Mouse (Mus musculus): Measurements from ENCODE around the gene Rab7. TPM values are rescaled to one million over a fixed set of nuclear protein-coding genes. Genes with fewer than 3 reads are reported as not detected.
A peak's percentile ranks its signal among the peaks of the same experiment; 100 is the strongest.
"Not testable (repeated sequence)": the region's sequence is repeated elsewhere in the genome, so short reads cannot be mapped to it uniquely, and the experiment has no call there.

Gene Rab7
- polyA plus RNA-seq, 1 experiment from 2014 or later = 240 TPM

DNA sequence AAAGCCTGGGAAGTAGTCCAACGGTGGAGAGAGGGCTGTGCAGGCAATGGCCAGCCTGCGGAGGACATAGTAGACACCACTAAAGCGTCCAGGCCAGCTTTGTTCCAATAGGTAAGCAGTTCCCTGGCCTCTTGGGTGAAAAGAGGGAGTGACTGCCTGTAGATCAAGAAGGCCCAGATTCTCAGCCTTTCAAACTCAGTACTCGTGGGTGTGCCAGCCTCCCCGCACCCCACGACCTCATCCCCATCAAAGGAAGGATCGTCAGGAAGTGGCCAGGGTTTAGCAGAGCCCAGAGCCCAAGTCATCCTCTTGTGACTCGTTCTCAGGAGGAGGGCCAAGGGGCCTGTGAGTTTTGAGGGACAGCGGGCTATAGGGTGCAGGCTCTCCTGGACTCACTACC lies 62.6 kb downstream of the Rab7 start:
- Histone ChIP-seq H3K9me3 (ENCODE audit: control insufficient read depth, low read length) (no peaks in the 10 kb centered on the region), H3K4me2 (ENCODE audit: low read depth, low read length) (peak overlapping the region; percentile 70), H3K27me3 (replicated peaks; ENCODE audit: control insufficient read depth, insufficient read depth, low read length) (no peaks in the 10 kb centered on the region), H3K4me1 (ENCODE audit: control insufficient read depth, insufficient read depth, low read length) (peaks cover 8% of the 10 kb centered on the region; the same call in 1 of the 2 replicates), H3K4me3 (ENCODE audit: low read depth, low read length) (peak overlapping the region; percentile 77), H3K9ac (ENCODE audit: low read depth, low read length) (peak overlapping the region; percentile 81), H3K27ac (replicated peaks; ENCODE audit: low read depth, low read length) (no peak overlapping the region), H3K36me3 (ENCODE audit: control insufficient read depth, insufficient read depth, low read length) (peaks cover 32% of the 10 kb centered on the region; the same call in 1 of the 2 replicates)
- WGBS = 61% methylated on average over 9 of the region's 9 CpGs
- DNase-seq (ENCODE audit: low spot score) = no peak
- ATAC-seq (ENCODE audit: low read depth) = no peak

DNA sequence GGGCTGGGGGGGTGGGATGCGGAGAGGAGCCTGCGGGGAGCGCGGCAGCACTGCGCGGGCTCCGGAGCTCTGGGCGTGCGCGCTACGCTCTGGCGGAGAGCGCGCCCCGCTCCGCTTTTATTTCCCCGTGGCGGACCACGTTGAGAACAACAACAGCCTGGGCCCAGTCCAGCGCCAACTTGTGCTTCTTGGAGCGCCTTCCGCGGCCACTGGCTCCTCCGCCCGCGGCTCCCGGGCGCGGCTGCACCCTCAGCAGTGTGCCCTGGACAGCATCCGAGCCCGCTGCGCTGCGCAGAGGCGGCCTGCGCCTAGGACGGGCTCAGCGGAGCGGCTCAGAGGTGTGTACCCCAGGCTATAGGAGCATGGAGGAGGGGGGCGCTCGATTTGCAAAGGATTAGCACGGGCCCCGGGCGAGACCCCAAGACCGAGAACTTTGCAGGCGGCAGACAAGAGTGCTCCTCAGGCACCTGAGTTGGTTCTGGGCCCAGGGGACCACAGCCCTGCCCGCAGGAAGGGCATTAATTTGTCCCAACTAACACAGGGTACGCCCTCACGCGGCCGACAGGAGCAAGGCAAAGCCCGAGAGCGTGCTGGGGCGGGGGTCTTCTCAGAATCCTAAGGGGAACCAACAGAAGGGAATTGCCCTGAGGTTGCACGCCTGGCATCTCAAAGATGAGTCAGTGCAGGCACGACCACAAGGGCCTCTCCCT lies 63.4 kb downstream of the Rab7 start, which contains the start of gene H1fx:
Gene H1fx (minus strand): TSS at position 91 of the 710 bp plus-strand sequence.
- DNase-seq (ENCODE audit: low spot score) (peak; percentile 88), ATAC-seq (ENCODE audit: low read depth) (peak; percentile 87)
- peak within 1 kb of the TSS; percentile 87 for H3K27ac ChIP-seq (replicated peaks; ENCODE audit: low read depth, low read length)
- H3K9me3 ChIP-seq (ENCODE audit: control insufficient read depth, low read length) = no peaks in the 10 kb centered on the region
- H3K27me3 ChIP-seq (replicated peaks; ENCODE audit: control insufficient read depth, insufficient read depth, low read length) = no peaks in the 10 kb centered on the region
- H3K4me2 ChIP-seq (ENCODE audit: low read depth, low read length) = peak within 1 kb of the TSS; percentile 70
- under 1% methylated on average over 28 of the region's 55 CpGs for WGBS
- H3K36me3 ChIP-seq (ENCODE audit: control insufficient read depth, insufficient read depth, low read length) = peaks cover 25% of the 10 kb centered on the region; the same call in 1 of the 2 replicates
- H3K9ac ChIP-seq (ENCODE audit: low read depth, low read length) = peak within 1 kb of the TSS; percentile 81
- H3K4me1 ChIP-seq (ENCODE audit: control insufficient read depth, insufficient read depth, low read length) = peaks cover 8% of the 10 kb centered on the region; the same call in 1 of the 2 replicates
- peak within 1 kb of the TSS; percentile 77 for H3K4me3 ChIP-seq (ENCODE audit: low read depth, low read length)

GRCm38 (mm10) chr6:87981030-87981485 lies 64.0 kb downstream of the Rab7 start:
- H3K36me3 ChIP-seq (ENCODE audit: control insufficient read depth, insufficient read depth, low read length) = peaks cover 18% of the 10 kb centered on the region; the same call in 1 of the 2 replicates
- peak overlapping the region; percentile 81 for H3K9ac ChIP-seq (ENCODE audit: low read depth, low read length)
- ATAC-seq (ENCODE audit: low read depth) = peak; percentile 32
- peaks cover 8% of the 10 kb centered on the region; the same call in 1 of the 2 replicates for H3K4me1 ChIP-seq (ENCODE audit: control insufficient read depth, insufficient read depth, low read length)
- H3K27ac ChIP-seq (replicated peaks; ENCODE audit: low read depth, low read length) = peak overlapping the region; percentile 87
- peak; percentile 31 for DNase-seq (ENCODE audit: low spot score)
- H3K4me2 ChIP-seq (ENCODE audit: low read depth, low read length) = peak overlapping the region; percentile 70
- H3K4me3 ChIP-seq (ENCODE audit: low read depth, low read length) = peak overlapping the region; percentile 77
- WGBS = 0% methylated on average over 17 of the region's 56 CpGs
- H3K9me3 ChIP-seq (ENCODE audit: control insufficient read depth, low read length) = no peaks in the 10 kb centered on the region
- no peaks in the 10 kb centered on the region for H3K27me3 ChIP-seq (replicated peaks; ENCODE audit: control insufficient read depth, insufficient read depth, low read length)

DNA sequence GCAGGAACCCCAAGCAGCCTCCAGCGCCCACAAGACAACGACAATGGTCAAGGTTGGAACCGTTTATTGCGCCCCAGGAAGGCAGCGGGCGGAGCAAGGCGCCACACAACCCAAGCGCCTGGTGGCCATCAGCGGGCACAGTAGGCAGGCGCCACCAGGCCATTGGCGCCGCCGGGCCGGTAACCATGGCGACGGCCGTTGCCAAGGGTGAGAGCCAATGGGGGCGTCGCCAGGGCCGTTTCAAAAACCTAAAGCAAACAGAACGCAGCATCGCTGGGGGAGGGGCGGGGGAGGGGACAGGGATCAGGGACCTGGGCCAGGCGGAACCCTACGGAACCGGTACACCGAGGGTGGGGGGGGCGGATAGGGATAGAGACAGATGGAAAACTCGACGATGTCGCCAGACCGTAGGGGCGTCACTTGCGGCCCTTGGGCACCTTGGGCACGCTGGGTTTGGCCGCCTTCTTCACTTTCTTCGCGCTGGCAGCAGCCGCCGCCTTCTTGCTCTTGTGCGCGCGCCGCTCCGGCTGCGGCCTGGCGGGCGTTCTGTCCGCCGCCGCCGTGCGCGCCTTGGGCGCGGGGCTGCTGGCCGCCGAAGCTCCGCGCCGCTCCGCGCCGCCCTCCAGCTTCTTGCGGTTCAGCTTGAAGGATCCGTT lies 64.6 kb downstream of the Rab7 start:
- H3K27me3 ChIP-seq (replicated peaks; ENCODE audit: control insufficient read depth, insufficient read depth, low read length) = no peaks in the 10 kb centered on the region
- H3K4me2 ChIP-seq (ENCODE audit: low read depth, low read length) = peak overlapping the region; percentile 70
- peaks cover 8% of the 10 kb centered on the region; the same call in 1 of the 2 replicates for H3K4me1 ChIP-seq (ENCODE audit: control insufficient read depth, insufficient read depth, low read length)
- peak; percentile 89 for ATAC-seq (ENCODE audit: low read depth)
- no peaks in the 10 kb centered on the region for H3K9me3 ChIP-seq (ENCODE audit: control insufficient read depth, low read length)
- peak; percentile 94 for DNase-seq (ENCODE audit: low spot score)
- peak overlapping the region; percentile 81 for H3K9ac ChIP-seq (ENCODE audit: low read depth, low read length)
- H3K36me3 ChIP-seq (ENCODE audit: control insufficient read depth, insufficient read depth, low read length) = peaks cover 17% of the 10 kb centered on the region; the same call in 1 of the 2 replicates
- peak overlapping the region; percentile 87 for H3K27ac ChIP-seq (replicated peaks; ENCODE audit: low read depth, low read length)
- peak overlapping the region; percentile 77 for H3K4me3 ChIP-seq (ENCODE audit: low read depth, low read length)
- 0% methylated on average over 18 of the region's 66 CpGs for WGBS

- WGBS = 72% methylated on average over 3 of the region's 3 CpGs
- Histone ChIP-seq H3K27me3 (replicated peaks; ENCODE audit: control insufficient read depth, insufficient read depth, low read length) (no peaks in the 10 kb centered on the region), H3K9ac (ENCODE audit: low read depth, low read length) (peak overlapping the region; percentile 81; the same call in 1 of the 2 replicates), H3K9me3 (ENCODE audit: control insufficient read depth, low read length) (no peaks in the 10 kb centered on the region), H3K4me2 (ENCODE audit: low read depth, low read length) (peak overlapping the region; percentile 70), H3K4me1 (ENCODE audit: control insufficient read depth, insufficient read depth, low read length) (peaks cover 8% of the 10 kb centered on the region; the same call in 1 of the 2 replicates), H3K4me3 (ENCODE audit: low read depth, low read length) (peak overlapping the region; percentile 77), H3K27ac (replicated peaks; ENCODE audit: low read depth, low read length) (peak overlapping the region; percentile 87; the same call in 1 of the 2 replicates), H3K36me3 (ENCODE audit: control insufficient read depth, insufficient read depth, low read length) (peaks cover 12% of the 10 kb centered on the region; the same call in 1 of the 2 replicates)
- no peak for ATAC-seq (ENCODE audit: low read depth)
- DNase-seq (ENCODE audit: low spot score) = no peak
Measured at GRCm38 (mm10) chr6:87979728-87980127, 65.3 kb downstream of the Rab7 start.

GRCm38 (mm10) chr6:87970041-87970440 lies 75.0 kb downstream of the Rab7 start:
- H3K27ac ChIP-seq (replicated peaks; ENCODE audit: low read depth, low read length) = no peak overlapping the region
- no peaks in the 10 kb centered on the region for H3K4me1 ChIP-seq (ENCODE audit: control insufficient read depth, insufficient read depth, low read length)
- no peaks in the 10 kb centered on the region for H3K36me3 ChIP-seq (ENCODE audit: control insufficient read depth, insufficient read depth, low read length)
- H3K9me3 ChIP-seq (ENCODE audit: control insufficient read depth, low read length) = no peaks in the 10 kb centered on the region
- no peak overlapping the region for H3K9ac ChIP-seq (ENCODE audit: low read depth, low read length)
- no peak overlapping the region for H3K4me3 ChIP-seq (ENCODE audit: low read depth, low read length)
- no peaks in the 10 kb centered on the region for H3K27me3 ChIP-seq (replicated peaks; ENCODE audit: control insufficient read depth, insufficient read depth, low read length)
- 13% methylated on average over 2 of the region's 2 CpGs for WGBS
- ATAC-seq (ENCODE audit: low read depth) (no peak), DNase-seq (ENCODE audit: low spot score) (no peak)
- no peak overlapping the region for H3K4me2 ChIP-seq (ENCODE audit: low read depth, low read length)

DNA sequence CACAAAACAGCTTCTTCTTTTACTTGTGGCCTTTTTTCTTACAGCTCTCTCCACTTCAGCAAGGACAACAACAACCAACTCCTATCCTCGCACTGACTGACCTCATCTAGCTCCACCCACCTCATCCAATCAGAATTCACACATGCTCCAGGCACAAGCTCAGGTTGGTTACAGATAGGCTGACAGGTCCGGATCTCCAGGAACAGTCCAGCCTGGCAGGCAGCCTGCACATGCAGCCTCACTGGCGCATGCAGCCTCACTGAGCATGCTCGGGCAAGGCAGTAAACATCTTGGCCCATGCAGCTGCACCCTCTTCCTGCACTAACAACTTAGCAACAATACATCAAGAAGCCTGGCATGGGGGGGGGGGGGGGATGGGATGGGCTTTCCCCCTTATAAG lies 82.6 kb downstream of the Rab7 start:
- not testable (repeated sequence) for DNase-seq (ENCODE audit: low spot score); ATAC-seq (ENCODE audit: low read depth); H3K4me3 ChIP-seq (ENCODE audit: low read depth, low read length); H3K4me2 ChIP-seq (ENCODE audit: low read depth, low read length); H3K4me1 ChIP-seq (ENCODE audit: control insufficient read depth, insufficient read depth, low read length); H3K27me3 ChIP-seq (replicated peaks; ENCODE audit: control insufficient read depth, insufficient read depth, low read length); H3K27ac ChIP-seq (replicated peaks; ENCODE audit: low read depth, low read length); H3K36me3 ChIP-seq (ENCODE audit: control insufficient read depth, insufficient read depth, low read length); H3K9ac ChIP-seq (ENCODE audit: low read depth, low read length)
- 59% methylated on average over 4 of the region's 4 CpGs for WGBS
- peaks cover 11% of the 10 kb centered on the region; the same call in 1 of the 2 replicates for H3K9me3 ChIP-seq (ENCODE audit: control insufficient read depth, low read length)

All from embryonic facial prominence, embryonic 14.5 days (tissue).